Mouse (Mus musculus) spleen, postnatal 4 days (tissue): ENCODE data around the gene Trim50.
"Not testable (repeated sequence)": the region's sequence is repeated elsewhere in the genome, so short reads cannot be mapped to it uniquely, and the experiment has no call there.

Experiments
- DNase-seq, 2 experiments: peaks; one replicate each; pipeline ENCODE4 v3.0.0; 2022; ENCODE audit warnings: low spot score in 2 of 2

Trim50 gene

GRCm38 (mm10) chr5:135369196-135369595, 16.1 kb downstream of the Trim50 start:
- not testable (repeated sequence) for DNase-seq

GRCm38 (mm10) chr5:135369787-135370654, 16.9 kb downstream of the Trim50 start, which contains the start of gene Nsun5:
Nsun5 (plus strand) TSS chr5:135369953.
- peak; percentile 95 to 98 for DNase-seq

GRCm38 (mm10) chr5:135371195-135371594, 18.1 kb downstream of the Trim50 start:
- DNase-seq = no peak

- no peak for DNase-seq
Observed at GRCm38 (mm10) chr5:135373601-135374000, 20.5 kb downstream of the Trim50 start.

- DNase-seq = no peak
Observed at GRCm38 (mm10) chr5:135375167-135375566, 22.1 kb downstream of the Trim50 start.

- no peak for DNase-seq
Observed at GRCm38 (mm10) chr5:135376341-135376740, 23.2 kb downstream of the Trim50 start.

GRCm38 (mm10) chr5:135380681-135381080, 27.6 kb downstream of the Trim50 start:
- DNase-seq = no peak

GRCm38 (mm10) chr5:135381356-135381925, 28.3 kb downstream of the Trim50 start:
- no peak for DNase-seq

GRCm38 (mm10) chr5:135382746-135383145, 29.7 kb downstream of the Trim50 start:
- DNase-seq = no peak

- DNase-seq = no peak
Observed at GRCm38 (mm10) chr5:135383771-135384170, 30.7 kb downstream of the Trim50 start.

- peak; percentile 83 to 93 for DNase-seq
Observed at GRCm38 (mm10) chr5:135394004-135394823, 41.1 kb downstream of the Trim50 start, which contains the start of gene Pom121. Pom121 (minus strand) TSS chr5:135394546.

- DNase-seq = peak; percentile 35 to 73
Observed at GRCm38 (mm10) chr5:135395826-135396225, 42.7 kb downstream of the Trim50 start.

- DNase-seq = no peak
Observed at GRCm38 (mm10) chr5:135399382-135399781, 46.3 kb downstream of the Trim50 start.

GRCm38 (mm10) chr5:135400244-135400643, 47.1 kb downstream of the Trim50 start:
- peak; percentile 73 to 91 for DNase-seq

GRCm38 (mm10) chr5:135404623-135405022, 51.5 kb downstream of the Trim50 start:
- DNase-seq = no peak

GRCm38 (mm10) chr5:135405437-135405836, 52.3 kb downstream of the Trim50 start:
- DNase-seq = no peak

- no peak for DNase-seq
Observed at GRCm38 (mm10) chr5:135408114-135408513, 55.0 kb downstream of the Trim50 start.

GRCm38 (mm10) chr5:135410266-135410665, 57.2 kb downstream of the Trim50 start:
- no peak for DNase-seq
